Mouse (Mus musculus) CD4-positive helper T cell, adult 2 months (primary cell): ENCODE data around the gene Ubr2.

ENCODE experiments used
- DNase-seq: peaks from one replicate; pipeline ENCODE4 v3.0.0-alpha.2; 2012; ENCODE audit warnings: low read depth, missing footprints, low spot score

Ubr2 gene

GRCm38 (mm10) chr17:46927781-46928180 lies 82.6 kb downstream of the Ubr2 start:
- no peak for DNase-seq

GRCm38 (mm10) chr17:46926941-46927340 lies 83.4 kb downstream of the Ubr2 start:
- DNase-seq: no peak

- DNase-seq: no peak
Observed at GRCm38 (mm10) chr17:46926192-46926591, 84.2 kb downstream of the Ubr2 start.

- no peak for DNase-seq
Observed at GRCm38 (mm10) chr17:46920855-46921254, 89.5 kb downstream of the Ubr2 start.

GRCm38 (mm10) chr17:46918951-46919350 lies 91.4 kb downstream of the Ubr2 start:
- DNase-seq: no peak

GRCm38 (mm10) chr17:46915129-46915528 lies 95.2 kb downstream of the Ubr2 start:
- no peak for DNase-seq

- no peak for DNase-seq
Observed at GRCm38 (mm10) chr17:46912331-46912730, 98.0 kb downstream of the Ubr2 start.

GRCm38 (mm10) chr17:46910186-46910585 lies 100.2 kb downstream of the Ubr2 start, which contains the start of gene Prph2:
TSS of gene Prph2 (plus strand) at chr17:46910459.
- no peak for DNase-seq

GRCm38 (mm10) chr17:46903876-46904490 lies 106.4 kb downstream of the Ubr2 start:
- DNase-seq: peak; percentile 69

- no peak for DNase-seq
Observed at GRCm38 (mm10) chr17:46900941-46901340, 109.4 kb downstream of the Ubr2 start.

GRCm38 (mm10) chr17:46897221-46897950 lies 113.0 kb downstream of the Ubr2 start:
- no peak for DNase-seq

GRCm38 (mm10) chr17:46895426-46895825 lies 114.9 kb downstream of the Ubr2 start:
- no peak for DNase-seq

- no peak for DNase-seq
Observed at GRCm38 (mm10) chr17:46890843-46891594, 119.3 kb downstream of the Ubr2 start.

GRCm38 (mm10) chr17:46890116-46890815 lies 120.1 kb downstream of the Ubr2 start, which contains the start of gene Tbcc:
TSS of gene Tbcc (plus strand) at chr17:46890684.
- peak; percentile 99 for DNase-seq

- peak; percentile 74 for DNase-seq
Observed at GRCm38 (mm10) chr17:46889450-46890084, 120.8 kb downstream of the Ubr2 start.

GRCm38 (mm10) chr17:46888511-46889212 lies 121.7 kb downstream of the Ubr2 start:
- DNase-seq: peak; percentile 79

GRCm38 (mm10) chr17:46885910-46886643 lies 124.3 kb downstream of the Ubr2 start:
- DNase-seq: no peak

GRCm38 (mm10) chr17:46885218-46885909 lies 125.0 kb downstream of the Ubr2 start:
- DNase-seq: no peak

GRCm38 (mm10) chr17:46884766-46885165 lies 125.6 kb downstream of the Ubr2 start:
- DNase-seq: no peak
